Mouse (Mus musculus) thymus, adult 2 months (tissue): ENCODE results near the gene B430218F22Rik. TPM values are rescaled to one million over a fixed set of nuclear protein-coding genes. Genes with fewer than 3 reads are reported as not detected.
A peak's percentile ranks its signal among the peaks of the same experiment; 100 is the strongest.
"Not testable (repeated sequence)": the region's sequence is repeated elsewhere in the genome, so short reads cannot be mapped to it uniquely, and the experiment has no call there.

Source experiments
- DNase-seq: peaks from one replicate; pipeline ENCODE4 v3.0.0; 2021
- H3K27ac ChIP-seq: fragments of 200-500 bp; 2 replicates; pipeline ENCODE4 v1.5.1; 2012; ENCODE audit warnings: low read length, control low read depth; ENCODE audit not compliant: control insufficient read depth, insufficient read depth
- H3K27me3 ChIP-seq: fragments of 200-500 bp; 2 replicates; pipeline ENCODE4 v1.6.1; 2012; ENCODE audit warnings: mild to moderate bottlenecking, low read length, moderate library complexity, mixed read lengths; ENCODE audit not compliant: control insufficient read depth, insufficient read depth
- H3K36me3 ChIP-seq: fragments of 200-500 bp; 2 replicates; pipeline ENCODE4 v1.6.1; 2012; ENCODE audit warnings: mild to moderate bottlenecking, low read length, moderate library complexity; ENCODE audit not compliant: control insufficient read depth, insufficient read depth
- H3K4me1 ChIP-seq: fragments of 200-500 bp; replicated peaks from 2 replicates; pipeline ENCODE4 v1.6.1; 2012; ENCODE audit warnings: low read length; ENCODE audit not compliant: control insufficient read depth, insufficient read depth
- H3K4me3 ChIP-seq: fragments of 200-500 bp; 2 replicates; pipeline ENCODE4 v1.5.1; 2012; ENCODE audit warnings: mild to moderate bottlenecking, low read length, control low read depth, moderate library complexity; ENCODE audit not compliant: control insufficient read depth, insufficient read depth
- CTCF ChIP-seq: fragments of 200-500 bp; IDR thresholded peaks from 2 replicates; pipeline ENCODE4 v1.5.1; 2012; ENCODE audit warnings: mild to moderate bottlenecking, control low read depth, low read length, moderate library complexity, borderline replicate concordance; ENCODE audit not compliant: control insufficient read depth, poor library complexity, insufficient read depth; ENCODE audit errors: extremely low read depth
- POLR2A ChIP-seq: fragments of 200-500 bp; IDR thresholded peaks from 2 replicates; pipeline ENCODE4 v1.6.1; 2012; ENCODE audit warnings: mild to moderate bottlenecking, low read length, control low read depth, moderate library complexity; ENCODE audit not compliant: control insufficient read depth, poor library complexity, insufficient read depth; ENCODE audit errors: extremely low read depth
- WGBS: fragments of 180-500 bp; shearing (Covaris S2); methylation state at CpG from one replicate; pipeline ENCODE4 v1.1.7; 2018; 5-methylcytosine and 5-hydroxymethylcytosine counted together
- polyA plus RNA-seq: library from polyadenylated mRNA; depleted of rRNA; stranded (reverse); fragments of >200 nt; gene quantifications from 2 replicates; pipeline ENCODE4 v1.2.3, GENCODE M21; 2012

Gene B430218F22Rik
- polyA plus RNA-seq, 1 experiment, result 0.49 TPM

DNA sequence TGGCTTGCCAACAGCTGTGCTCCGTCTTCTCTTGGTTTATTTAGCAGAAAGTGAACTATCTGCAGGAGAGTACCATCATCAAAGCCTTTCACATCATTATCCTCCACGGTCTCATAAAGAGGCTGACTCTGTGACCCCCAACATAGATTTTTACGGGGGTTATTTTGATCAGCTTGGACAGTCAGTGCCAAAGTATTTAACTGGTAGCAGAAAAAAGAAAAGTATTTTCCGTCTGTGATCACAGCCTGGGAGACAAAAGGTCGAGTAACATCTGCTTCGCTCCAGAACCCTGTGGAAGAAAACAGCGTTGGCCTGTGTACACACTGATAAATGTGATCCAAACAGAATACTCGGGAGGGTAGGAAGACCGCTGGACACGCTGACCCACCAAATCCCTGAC, 6.0 kb upstream of the B430218F22Rik start:
- Histone ChIP-seq H3K4me3 (no peak overlapping the region), H3K27ac (no peak overlapping the region), H3K36me3 (peaks cover 49% of the 10 kb centered on the region), H3K4me1 (no peaks in the 10 kb centered on the region), H3K27me3 (no peaks in the 10 kb centered on the region)
- TF ChIP-seq POLR2A, result no peak
- WGBS, result 89% methylated on average over 10 of the region's 10 CpGs
- DNase-seq, result no peak

DNA sequence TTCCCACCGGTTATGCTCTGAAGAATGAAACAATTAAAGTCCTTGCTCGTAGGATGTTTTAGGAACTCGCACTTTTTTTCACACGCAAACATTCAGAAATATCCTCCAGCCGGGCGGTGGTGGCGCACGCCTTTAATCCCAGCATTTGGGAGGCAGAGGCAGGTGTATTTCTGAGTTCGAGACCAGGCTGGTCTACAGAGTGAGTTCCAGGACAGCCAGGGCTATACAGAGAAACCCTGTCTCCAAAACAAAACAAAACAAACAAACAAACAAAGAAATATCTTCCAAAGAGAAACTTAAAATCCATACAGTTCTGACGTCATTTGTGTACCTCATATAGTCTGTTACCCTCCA, 995 bp downstream of the B430218F22Rik start:
- WGBS, result 7% methylated on average over 10 of the region's 10 CpGs
- not testable (repeated sequence) for H3K27ac ChIP-seq, H3K4me1 ChIP-seq

GRCm38 (mm10) chr13:118395803-118396202, 9.4 kb downstream of the B430218F22Rik start:
- Histone ChIP-seq H3K27me3 (no peaks in the 10 kb centered on the region), H3K4me3 (no peak overlapping the region), H3K4me1 (no peaks in the 10 kb centered on the region), H3K36me3 (no peaks in the 10 kb centered on the region), H3K27ac (no peak overlapping the region)
- no peak for DNase-seq
- TF ChIP-seq CTCF (no peak), POLR2A (no peak)
- 93% methylated on average over 3 of the region's 3 CpGs for WGBS

More for the DNA sequence above, 995 bp downstream of the B430218F22Rik start:
- Histone ChIP-seq H3K4me3 (peak overlapping the region; percentile 35), H3K36me3 (peaks cover 18% of the 10 kb centered on the region)
- DNase-seq, H3K27me3 ChIP-seq: not testable (repeated sequence)

- Histone ChIP-seq H3K27me3 (no peaks in the 10 kb centered on the region), H3K4me3 (no peak overlapping the region), H3K4me1 (no peaks in the 10 kb centered on the region), H3K27ac (no peak overlapping the region), H3K36me3 (no peaks in the 10 kb centered on the region)
- TF ChIP-seq CTCF, result no peak
- TF ChIP-seq POLR2A, result no peak
- no peak for DNase-seq
- 82% methylated on average over 6 of the region's 6 CpGs for WGBS
Observed at GRCm38 (mm10) chr13:118400340-118400739, 13.9 kb downstream of the B430218F22Rik start.

- no peak for DNase-seq
Observed at GRCm38 (mm10) chr13:118403544-118403943, 17.1 kb downstream of the B430218F22Rik start.

GRCm38 (mm10) chr13:118411297-118411992, 25.0 kb downstream of the B430218F22Rik start:
- H3K36me3 ChIP-seq, result no peaks in the 10 kb centered on the region
- H3K4me1 ChIP-seq, result no peaks in the 10 kb centered on the region
- no peak for DNase-seq
- no peak overlapping the region for H3K4me3 ChIP-seq
- no peaks in the 10 kb centered on the region for H3K27me3 ChIP-seq
- 89% methylated on average over 6 of the region's 6 CpGs for WGBS
- H3K27ac ChIP-seq, result no peak overlapping the region
- TF ChIP-seq CTCF, result no peak
- no peak for TF ChIP-seq POLR2A

More at GRCm38 (mm10) chr13:118403544-118403943, 17.1 kb downstream of the B430218F22Rik start:
- H3K4me3 ChIP-seq, result no peak overlapping the region
- H3K27me3 ChIP-seq, result no peaks in the 10 kb centered on the region
- no peaks in the 10 kb centered on the region for H3K4me1 ChIP-seq
- H3K36me3 ChIP-seq, result no peaks in the 10 kb centered on the region
- TF ChIP-seq CTCF (no peak), POLR2A (no peak)
- no peak overlapping the region for H3K27ac ChIP-seq

DNA sequence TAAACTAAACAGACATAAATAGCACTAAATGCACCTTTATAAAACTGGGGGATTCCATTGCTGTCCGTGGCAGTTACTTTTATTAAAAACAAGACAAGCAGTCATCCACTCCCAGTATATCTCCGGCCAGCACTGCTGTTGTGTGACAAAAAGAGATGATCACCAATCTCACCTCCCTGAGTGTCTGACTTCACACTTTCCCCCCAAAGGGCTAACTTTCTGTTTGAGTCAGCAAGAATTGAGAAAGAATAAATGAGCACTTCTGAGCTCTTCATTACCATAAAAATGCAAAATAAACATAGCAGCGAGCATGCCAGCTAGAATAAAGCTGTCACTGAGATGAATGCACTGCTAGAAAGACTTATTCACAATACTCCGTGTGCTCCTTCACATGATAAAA, 31.7 kb downstream of the B430218F22Rik start:
- DNase-seq, result no peak
- no peaks in the 10 kb centered on the region for H3K36me3 ChIP-seq
- 90% methylated on average over 4 of the region's 4 CpGs for WGBS
- no peak for TF ChIP-seq CTCF
- no peak for TF ChIP-seq POLR2A
- no peaks in the 10 kb centered on the region for H3K27me3 ChIP-seq
- no peaks in the 10 kb centered on the region for H3K4me1 ChIP-seq
- no peak overlapping the region for H3K27ac ChIP-seq
- H3K4me3 ChIP-seq, result no peak overlapping the region
